Mouse (Mus musculus): Measurements from ENCODE around the gene Ugt1a8.

- no peak for TF ChIP-seq CTCF (IDR thresholded peaks at IDR 0.05; ENCODE audit: control insufficient read depth, insufficient read depth, insufficient read length)
- TF ChIP-seq MYOG (IDR thresholded peaks at IDR 0.05; ENCODE audit: control insufficient read depth, extremely low read depth, insufficient read length): no peak
- TF ChIP-seq MAX (IDR thresholded peaks at IDR 0.05): no peak
- TF ChIP-seq MYOD1 (IDR thresholded peaks at IDR 0.05; ENCODE audit: control insufficient read depth, insufficient read length, low read depth): no peak
- no peak for TF ChIP-seq FOSL1 (IDR thresholded peaks at IDR 0.05; ENCODE audit: insufficient read depth, low read length, poor library complexity, severe bottlenecking)
These were observed 46.4 kb downstream of the Ugt1a8 start for GRCm38 (mm10) chr1:88133908-88134456.

Measured in C2C12 (cell line).